32 mouse cellular contexts compared by ENCODE assay signal in the genomic region with DNA sequence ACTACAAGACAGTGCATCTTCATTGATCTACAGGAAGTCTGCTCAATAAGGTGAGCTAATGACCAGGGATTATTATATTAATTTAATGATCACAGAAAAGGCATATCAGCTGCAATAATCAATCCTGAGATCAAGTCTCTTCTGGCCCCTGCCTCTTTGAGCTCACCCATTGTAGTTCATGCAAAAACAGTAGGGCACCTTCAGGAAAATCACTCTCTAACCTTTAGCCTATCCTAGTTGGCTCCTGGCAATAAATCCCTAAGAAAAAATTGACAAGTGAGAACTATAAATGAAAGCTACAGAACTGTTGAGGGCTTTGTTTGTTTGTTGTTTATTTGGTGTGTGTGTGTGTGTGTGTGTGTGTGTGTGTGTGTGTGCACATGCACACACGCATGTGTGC.
"Had no signal": no experiment of that assay in that cellular context is flagged by ENCODE, and none has a peak within 500 bp of the region (broad histone marks: within the 10 kb centered on the region; RNA-seq: fewer than 3 reads in every experiment).

No protein-coding gene starts in this region.

- ATAC-seq: liver, embryonic 12.5 days; liver, postnatal 0 days; lung, postnatal 0 days; midbrain, embryonic 13.5 days; midbrain, embryonic 15.5 days; midbrain, embryonic 16.5 days had no signal

- H3K27ac ChIP-seq: limb, embryonic 10.5 days; limb, embryonic 12.5 days; limb, embryonic 13.5 days; limb, embryonic 15.5 days; liver, embryonic 12.5 days; liver, embryonic 13.5 days; liver, embryonic 14.5 days; liver, embryonic 15.5 days; lung, embryonic 15.5 days; macrophage; midbrain, embryonic 10.5 days; midbrain, embryonic 12.5 days; midbrain, embryonic 13.5 days; midbrain, embryonic 15.5 days; neural tube, embryonic 12.5 days had no signal

- H3K4me1 ChIP-seq: limb, embryonic 12.5 days; limb, embryonic 13.5 days; limb, embryonic 15.5 days; liver, embryonic 12.5 days; liver, embryonic 13.5 days; liver, embryonic 15.5 days; lung, embryonic 15.5 days; midbrain, embryonic 10.5 days; midbrain, embryonic 12.5 days; midbrain, embryonic 13.5 days; midbrain, embryonic 15.5 days had no signal

- H3K9ac ChIP-seq: limb, embryonic 12.5 days; limb, embryonic 13.5 days; limb, embryonic 15.5 days; liver, embryonic 12.5 days; liver, embryonic 13.5 days; liver, embryonic 14.5 days; liver, embryonic 15.5 days; liver, postnatal 0 days; lung, embryonic 14.5 days; lung, embryonic 15.5 days; midbrain, embryonic 12.5 days; midbrain, embryonic 13.5 days; midbrain, embryonic 15.5 days; neural tube, embryonic 12.5 days had no signal

- DNase-seq: left cerebral cortex, postnatal 4 days; liver; liver, embryonic 13.5 days; liver, postnatal 0 days; lung, adult 18-20 months; lung, adult 2 months; lung, embryonic 14.5 days; lung, postnatal 10 days; lung, postnatal 14 days; lung, postnatal 36 days; lung, postnatal 4 days; midbrain, embryonic 14.5 days had no signal

- H3K36me3 ChIP-seq: limb, embryonic 10.5 days; limb, embryonic 12.5 days; limb, embryonic 13.5 days; limb, embryonic 15.5 days; liver, embryonic 12.5 days; liver, embryonic 13.5 days; liver, embryonic 15.5 days; lung, embryonic 15.5 days; midbrain, embryonic 10.5 days; midbrain, embryonic 12.5 days; midbrain, embryonic 13.5 days; midbrain, embryonic 15.5 days; neural tube, embryonic 12.5 days had no signal

- H3K4me3 ChIP-seq: limb, embryonic 10.5 days; limb, embryonic 12.5 days; limb, embryonic 13.5 days; limb, embryonic 15.5 days; liver, embryonic 12.5 days; liver, embryonic 13.5 days; liver, embryonic 15.5 days; lung, embryonic 15.5 days; megakaryocyte, embryonic 14.5 days; midbrain, embryonic 10.5 days; midbrain, embryonic 12.5 days; midbrain, embryonic 13.5 days; midbrain, embryonic 15.5 days; myocyte; neural tube, embryonic 12.5 days had no signal

- H3K4me2 ChIP-seq: limb, embryonic 12.5 days; limb, embryonic 13.5 days; limb, embryonic 15.5 days; liver, embryonic 11.5 days; liver, embryonic 12.5 days; liver, embryonic 13.5 days; liver, embryonic 15.5 days; lung, embryonic 14.5 days; lung, embryonic 15.5 days; midbrain, embryonic 11.5 days; midbrain, embryonic 12.5 days; midbrain, embryonic 13.5 days; midbrain, embryonic 15.5 days; neural tube, embryonic 12.5 days had no signal

- H3K27me3 ChIP-seq: limb, embryonic 12.5 days; limb, embryonic 13.5 days; limb, embryonic 15.5 days; liver, embryonic 12.5 days; liver, embryonic 13.5 days; liver, embryonic 15.5 days; lung, embryonic 15.5 days; megakaryocyte, embryonic 14.5 days; midbrain, embryonic 12.5 days; midbrain, embryonic 13.5 days; midbrain, embryonic 15.5 days; neural tube, embryonic 12.5 days had no signal

- H3K9me3 ChIP-seq: limb, embryonic 10.5 days; limb, embryonic 12.5 days; limb, embryonic 13.5 days; limb, embryonic 15.5 days; liver, embryonic 12.5 days; liver, embryonic 13.5 days; liver, embryonic 15.5 days; lung, embryonic 15.5 days; midbrain, embryonic 10.5 days; midbrain, embryonic 12.5 days; midbrain, embryonic 13.5 days; midbrain, embryonic 15.5 days; neural tube, embryonic 12.5 days had no signal
